Mouse (Mus musculus): Measurements from ENCODE around the gene Chrm4. TPM values are rescaled to one million over a fixed set of nuclear protein-coding genes. Genes with fewer than 3 reads are reported as not detected.

Gene Chrm4
- polyA plus RNA-seq, 1 experiment from 2014 or later: 0.56 TPM

DNA sequence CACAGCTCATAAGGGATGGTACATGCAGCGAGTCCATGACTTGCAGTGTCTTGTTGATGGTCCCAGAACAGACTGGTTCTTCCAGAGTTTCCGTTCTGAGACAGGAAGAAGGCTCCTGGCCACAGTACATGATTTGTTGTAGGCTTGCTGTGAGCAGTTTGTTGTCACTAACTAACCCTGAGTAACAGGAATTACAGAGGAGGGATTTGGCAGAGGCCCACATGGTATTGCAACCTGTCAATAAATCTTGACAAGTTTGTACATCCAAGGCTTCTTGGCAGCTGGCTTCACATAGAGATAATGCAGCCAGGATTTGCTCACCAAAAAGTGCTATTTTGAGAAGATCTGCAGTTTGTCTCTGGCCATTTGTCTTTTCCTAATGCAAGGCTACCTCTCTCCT lies 20.9 kb upstream of the Chrm4 start:
- WGBS: 98% methylated on average over 2 of the region's 2 CpGs
- no peak for ATAC-seq (ENCODE audit: low FRiP score, low read depth)
- Histone ChIP-seq H3K27ac (replicated peaks) (no peak overlapping the region), H3K4me3 (no peak overlapping the region), H3K27me3 (no peaks in the 10 kb centered on the region), H3K4me1 (no peaks in the 10 kb centered on the region), H3K4me2 (replicated peaks) (no peak overlapping the region), H3K9me3 (no peaks in the 10 kb centered on the region), H3K36me3 (peaks cover 35% of the 10 kb centered on the region), H3K9ac (replicated peaks) (no peak overlapping the region)

GRCm38 (mm10) chr2:91912616-91913015 lies 14.4 kb upstream of the Chrm4 start:
- no peak for ATAC-seq (ENCODE audit: low FRiP score, low read depth)
- H3K4me3 ChIP-seq: no peak overlapping the region
- peaks cover 74% of the 10 kb centered on the region for H3K36me3 ChIP-seq
- no peaks in the 10 kb centered on the region for H3K9me3 ChIP-seq
- H3K4me1 ChIP-seq: no peaks in the 10 kb centered on the region
- no peak overlapping the region for H3K9ac ChIP-seq (replicated peaks)
- no peak overlapping the region for H3K4me2 ChIP-seq (replicated peaks)
- 83% methylated on average over 3 of the region's 3 CpGs for WGBS
- no peaks in the 10 kb centered on the region for H3K27me3 ChIP-seq
- H3K27ac ChIP-seq (replicated peaks): no peak overlapping the region

DNA sequence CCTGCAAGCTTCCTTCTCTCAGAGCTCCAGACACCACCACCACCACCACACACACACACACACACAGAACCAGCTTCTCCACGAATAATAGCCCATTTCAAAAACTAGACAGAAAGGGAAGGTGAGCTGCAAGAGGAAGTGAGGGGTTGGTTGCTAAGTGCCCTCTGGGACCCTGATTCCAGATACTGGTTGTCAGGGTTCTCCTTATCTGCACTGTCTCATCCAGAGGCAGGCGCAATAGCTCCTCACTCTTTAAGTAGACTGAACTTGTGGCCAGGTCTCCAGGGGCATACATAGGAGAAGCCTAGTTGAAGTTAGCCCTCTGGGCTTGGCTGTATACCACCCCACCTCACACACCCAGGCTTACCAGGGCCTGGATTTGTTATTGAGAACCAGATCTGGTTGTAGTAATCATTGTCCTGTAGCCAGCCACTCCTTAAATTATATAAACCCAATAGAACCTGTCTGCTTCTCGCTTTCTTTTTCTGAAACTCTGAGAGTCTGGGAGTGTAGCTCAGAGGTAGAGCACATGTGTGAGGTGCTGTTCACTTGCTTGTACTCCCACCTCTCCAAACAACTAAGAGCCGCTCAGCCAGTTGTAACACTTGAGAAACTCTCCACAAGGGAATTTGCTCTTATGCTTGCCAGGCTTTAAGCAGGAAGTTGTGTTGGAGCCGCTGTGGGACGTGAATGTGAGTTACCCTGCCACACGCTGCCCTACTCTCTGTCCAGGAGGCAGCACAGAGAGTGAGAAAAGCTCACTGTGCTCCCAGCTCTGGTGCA lies 13.5 kb upstream of the Chrm4 start:
- peaks cover 81% of the 10 kb centered on the region for H3K36me3 ChIP-seq
- no peaks in the 10 kb centered on the region for H3K27me3 ChIP-seq
- no peak overlapping the region for H3K4me3 ChIP-seq
- H3K4me2 ChIP-seq (replicated peaks): no peak overlapping the region
- H3K9ac ChIP-seq (replicated peaks): no peak overlapping the region
- WGBS: 92% methylated on average over 7 of the region's 7 CpGs
- H3K9me3 ChIP-seq: no peaks in the 10 kb centered on the region
- H3K27ac ChIP-seq (replicated peaks): no peak overlapping the region
- H3K4me1 ChIP-seq: no peaks in the 10 kb centered on the region
- no peak for ATAC-seq (ENCODE audit: low FRiP score, low read depth)

GRCm38 (mm10) chr2:91916346-91916977 lies 10.6 kb upstream of the Chrm4 start:
- Histone ChIP-seq H3K4me2 (replicated peaks) (no peak overlapping the region), H3K36me3 (peaks cover 63% of the 10 kb centered on the region)

DNA sequence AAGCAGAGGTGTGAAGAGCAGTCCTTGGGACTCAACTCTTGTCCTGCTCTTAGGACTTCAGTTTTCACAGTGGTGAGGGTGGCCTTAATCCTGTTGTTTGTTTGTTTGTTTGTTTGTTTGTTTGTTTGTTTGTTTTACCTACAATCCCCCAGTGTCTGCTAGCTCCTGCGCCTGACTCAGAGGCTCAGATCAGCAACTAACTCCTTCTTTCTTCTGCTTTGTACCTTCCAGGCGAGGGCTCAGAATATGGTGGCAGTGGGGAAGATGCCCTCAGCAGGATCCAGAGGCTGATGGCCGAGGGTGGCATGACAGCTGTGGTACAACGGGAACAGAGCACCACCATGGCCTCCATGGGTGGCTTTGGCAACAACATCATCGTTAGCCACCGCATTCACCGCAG lies 10.0 kb upstream of the Chrm4 start:
- no peak for ATAC-seq (ENCODE audit: low FRiP score, low read depth)
- Histone ChIP-seq H3K9ac (replicated peaks) (no peak overlapping the region), H3K4me2 (replicated peaks) (no peak overlapping the region), H3K4me1 (peaks cover 10% of the 10 kb centered on the region; the same call in 1 of the 2 replicates), H3K36me3 (peaks cover 57% of the 10 kb centered on the region), H3K27ac (replicated peaks) (no peak overlapping the region), H3K27me3 (peaks cover 28% of the 10 kb centered on the region), H3K4me3 (no peak overlapping the region), H3K9me3 (no peaks in the 10 kb centered on the region)
- WGBS: 95% methylated on average over 7 of the region's 7 CpGs

More at GRCm38 (mm10) chr2:91916346-91916977, 10.6 kb upstream of the Chrm4 start:
- ATAC-seq (ENCODE audit: low FRiP score, low read depth): no peak
- no peaks in the 10 kb centered on the region for H3K9me3 ChIP-seq
- WGBS: 92% methylated on average over 7 of the region's 7 CpGs
- no peak overlapping the region for H3K9ac ChIP-seq (replicated peaks)
- no peak overlapping the region for H3K27ac ChIP-seq (replicated peaks)
- H3K4me1 ChIP-seq: peaks cover 6% of the 10 kb centered on the region; the same call in 1 of the 2 replicates
- H3K4me3 ChIP-seq: no peak overlapping the region
- H3K27me3 ChIP-seq: peaks cover 21% of the 10 kb centered on the region

DNA sequence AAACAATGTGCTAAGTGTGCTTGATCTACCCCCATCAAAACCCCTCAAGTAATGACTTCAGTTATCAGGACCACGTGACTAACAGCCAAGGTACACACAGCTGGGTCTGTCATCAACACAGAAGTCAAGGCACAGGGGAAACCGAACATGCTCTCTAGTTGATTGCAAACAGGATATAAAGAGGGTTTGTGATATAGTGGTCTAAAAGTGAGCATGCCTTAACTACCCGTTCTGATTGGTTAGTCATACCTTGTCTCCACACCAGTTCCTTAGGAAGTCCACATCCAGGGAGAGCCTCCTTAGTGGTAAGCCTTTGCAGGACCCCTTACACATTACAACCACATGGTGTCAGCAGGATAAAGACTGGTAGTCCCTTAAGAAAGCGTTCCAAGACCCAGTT lies 6.9 kb upstream of the Chrm4 start:
- H3K27ac ChIP-seq (replicated peaks): no peak overlapping the region
- H3K4me2 ChIP-seq (replicated peaks): no peak overlapping the region
- H3K4me1 ChIP-seq: peaks cover 25% of the 10 kb centered on the region
- WGBS: 71% methylated on average over 4 of the region's 4 CpGs
- no peak for ATAC-seq (ENCODE audit: low FRiP score, low read depth)
- H3K9me3 ChIP-seq: no peaks in the 10 kb centered on the region
- no peak overlapping the region for H3K9ac ChIP-seq (replicated peaks)
- H3K27me3 ChIP-seq: peaks cover 58% of the 10 kb centered on the region
- H3K36me3 ChIP-seq: peaks cover 35% of the 10 kb centered on the region
- H3K4me3 ChIP-seq: no peak overlapping the region

DNA sequence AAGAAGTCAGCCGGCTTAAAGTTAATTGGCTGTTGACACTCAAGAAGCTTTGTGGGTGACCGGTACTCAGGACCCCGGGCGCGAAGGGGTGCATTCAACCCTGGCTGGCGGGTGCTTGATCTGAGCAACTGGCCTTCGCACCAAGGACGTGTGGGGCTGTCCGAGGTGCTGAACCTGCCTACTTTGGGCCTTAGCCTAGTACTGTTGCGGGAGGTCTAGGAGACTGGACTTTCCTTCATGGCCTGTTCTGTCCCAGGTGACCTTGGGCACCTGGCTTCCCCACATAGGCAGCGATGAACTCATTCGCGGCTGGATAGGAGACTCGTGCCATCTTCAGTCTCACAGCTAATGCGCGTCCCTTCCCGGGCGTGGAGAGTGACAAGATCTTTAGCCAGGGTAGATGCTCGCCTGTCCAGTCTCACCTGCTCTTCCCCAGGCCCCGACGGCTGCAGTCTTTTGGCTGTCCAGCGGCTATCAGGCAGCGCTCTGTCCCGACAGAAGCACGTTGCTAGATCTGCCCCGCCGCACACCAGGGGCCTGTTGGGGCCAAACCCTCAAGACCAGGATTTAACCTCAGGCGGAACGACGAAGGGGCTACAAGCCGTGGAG lies 5.8 kb upstream of the Chrm4 start:
- H3K27ac ChIP-seq (replicated peaks): no peak overlapping the region
- peaks cover 27% of the 10 kb centered on the region for H3K36me3 ChIP-seq
- H3K9me3 ChIP-seq: no peaks in the 10 kb centered on the region
- H3K9ac ChIP-seq (replicated peaks): no peak overlapping the region; the same call in 1 of the 2 replicates
- 0 out of 2 replicates have a peak, but pooled peaks have one; percentile 1 for ATAC-seq (ENCODE audit: low FRiP score, low read depth)
- peaks cover 67% of the 10 kb centered on the region for H3K27me3 ChIP-seq
- 4% methylated on average over 31 of the region's 31 CpGs for WGBS
- peak overlapping the region; percentile 57 for H3K4me3 ChIP-seq
- H3K4me1 ChIP-seq: peaks cover 25% of the 10 kb centered on the region
- peak overlapping the region; percentile 82 for H3K4me2 ChIP-seq (replicated peaks)

DNA sequence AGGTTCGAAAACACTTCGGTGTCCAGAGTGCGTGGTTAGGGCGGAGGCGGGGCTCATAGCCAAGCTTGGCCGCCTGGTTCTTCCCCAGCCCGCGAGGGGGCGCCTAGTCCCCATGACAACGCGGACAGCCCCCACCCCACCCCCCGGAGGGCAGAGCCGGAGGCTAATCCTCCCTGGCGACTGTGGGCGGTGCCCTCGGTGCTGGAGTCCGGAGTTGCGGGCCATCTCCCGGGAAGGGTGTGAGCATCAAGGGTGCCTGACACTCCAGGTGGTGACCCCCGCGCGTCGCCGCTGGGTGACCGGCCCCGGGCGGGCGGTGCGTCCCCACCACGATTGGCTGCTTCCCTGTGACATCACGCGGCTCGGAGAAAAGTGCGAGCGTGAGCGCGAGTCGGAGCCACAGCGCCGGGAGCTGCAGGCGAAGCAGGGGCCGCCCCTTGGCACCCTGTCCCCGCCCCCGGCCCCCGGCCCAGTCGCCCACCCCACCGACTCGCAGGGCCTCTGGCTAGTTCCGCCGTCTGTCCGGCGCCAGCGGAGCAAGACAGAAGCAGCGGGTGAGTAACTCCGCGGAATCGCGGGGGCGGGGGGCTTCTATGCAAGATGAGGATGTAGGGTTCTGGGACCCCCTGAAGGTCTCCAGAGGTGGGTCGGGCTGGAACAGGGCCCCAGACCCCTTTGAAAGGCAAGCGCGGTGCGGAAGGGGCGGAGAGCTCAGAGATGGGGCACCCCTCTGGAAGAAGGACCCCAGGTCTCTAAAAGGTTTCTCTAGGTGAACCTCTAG lies 5.1 kb upstream of the Chrm4 start:
- H3K4me2 ChIP-seq (replicated peaks): peak overlapping the region; percentile 82
- under 1% methylated on average over 64 of the region's 64 CpGs for WGBS
- H3K4me1 ChIP-seq: peaks cover 25% of the 10 kb centered on the region
- no peak overlapping the region for H3K27ac ChIP-seq (replicated peaks)
- peak; percentile 80 for ATAC-seq (ENCODE audit: low FRiP score, low read depth)
- peak overlapping the region; percentile 52 for H3K9ac ChIP-seq (replicated peaks)
- H3K36me3 ChIP-seq: peaks cover 20% of the 10 kb centered on the region
- H3K9me3 ChIP-seq: no peaks in the 10 kb centered on the region
- H3K4me3 ChIP-seq: peak overlapping the region; percentile 57
- H3K27me3 ChIP-seq: peaks cover 71% of the 10 kb centered on the region

GRCm38 (mm10) chr2:91922586-91923414 lies 4.2 kb upstream of the Chrm4 start:
- ATAC-seq (ENCODE audit: low FRiP score, low read depth): peak; percentile 5; the same call in 1 of the 2 replicates

GRCm38 (mm10) chr2:91923415-91924337 lies 3.4 kb upstream of the Chrm4 start:
- ATAC-seq (ENCODE audit: low FRiP score, low read depth): no peak
- peaks cover 76% of the 10 kb centered on the region for H3K27me3 ChIP-seq
- 4% methylated on average over 54 of the region's 54 CpGs for WGBS

More at GRCm38 (mm10) chr2:91922586-91923414, 4.2 kb upstream of the Chrm4 start:
- WGBS: 3% methylated on average over 37 of the region's 37 CpGs
- Histone ChIP-seq H3K27ac (replicated peaks) (no peak overlapping the region), H3K4me3 (peak overlapping the region; percentile 57), H3K4me2 (replicated peaks) (peak overlapping the region; percentile 82), H3K36me3 (peaks cover 12% of the 10 kb centered on the region), H3K9ac (replicated peaks) (no peak overlapping the region), H3K27me3 (peaks cover 72% of the 10 kb centered on the region), H3K9me3 (no peaks in the 10 kb centered on the region), H3K4me1 (peaks cover 25% of the 10 kb centered on the region)

More at GRCm38 (mm10) chr2:91923415-91924337, 3.4 kb upstream of the Chrm4 start:
- Histone ChIP-seq H3K4me1 (peaks cover 29% of the 10 kb centered on the region), H3K4me3 (peak overlapping the region; percentile 57), H3K36me3 (peaks cover 4% of the 10 kb centered on the region; the same call in 1 of the 2 replicates), H3K9ac (replicated peaks) (no peak overlapping the region), H3K27ac (replicated peaks) (no peak overlapping the region), H3K4me2 (replicated peaks) (peak overlapping the region; percentile 82), H3K9me3 (no peaks in the 10 kb centered on the region)

All from midbrain, embryonic 12.5 days (tissue).